In genomic region chr16:4552829-4553550, GRCm38 (mm10) we compare ENCODE assay signal across 9 mouse cellular contexts. TPM values are rescaled to one million over a fixed set of nuclear protein-coding genes. Genes with fewer than 3 reads are reported as not detected.
DNase-seq lines count a peak whose midpoint lies in the region; ATAC-seq and TF ChIP-seq lines count a peak whose summit lies in the region.
"Had no signal": no experiment of that assay in that cellular context is flagged by ENCODE, and none has a peak within 500 bp of the region (broad histone marks: within the 10 kb centered on the region; RNA-seq: fewer than 3 reads in every experiment).

No protein-coding gene starts in this region.

- ATAC-seq in kidney, embryonic 14.5 days (ENCODE audit: low FRiP score, low TSS enrichment) = peak; percentile 54; the same call in 1 of the 2 replicates
- peak; percentile 20 for ATAC-seq in granulocyte monocyte progenitor cell, adult 5-6 weeks (replicated peaks; ENCODE audit: poor library complexity, severe bottlenecking)
- ATAC-seq in limb, embryonic 12.5 days (ENCODE audit: insufficient number of reproducible peaks, insufficient read depth, low FRiP score, low TSS enrichment, low read depth) = peak; percentile 70
- ATAC-seq: Patski had no signal

- peak in 1 of 2 experiments; percentile 21; a peak in 1 of 4 replicates for TF ChIP-seq POLR2A in MEL (IDR thresholded peaks at IDR 0.05; ENCODE audit: control insufficient read depth in 1 of 2, insufficient read depth in 1 of 2, low read depth in 1 of 2, low read length in 2 of 2, poor library complexity in 1 of 2)

- TF ChIP-seq RAD21 in MEL (IDR thresholded peaks at IDR 0.05; ENCODE audit: low read depth, low read length) = no peak

- 19% methylated on average over 6 of the region's 6 CpGs for WGBS in kidney, embryonic 14.5 days
- WGBS in limb, embryonic 12.5 days = 9% methylated on average over 6 of the region's 6 CpGs

- H3K9me3 ChIP-seq in kidney, embryonic 14.5 days (ENCODE audit: control insufficient read depth, low read length) = no peaks in the 10 kb centered on the region
- no peaks in the 10 kb centered on the region for H3K9me3 ChIP-seq in MEL (replicated peaks; ENCODE audit: insufficient read depth, low read length)
- no peaks in the 10 kb centered on the region for H3K9me3 ChIP-seq in limb, embryonic 12.5 days

- H3K4me3 ChIP-seq in kidney, embryonic 14.5 days (ENCODE audit: low read length) = no peak overlapping the region
- no peak overlapping the region for H3K4me3 ChIP-seq in MEL (ENCODE audit: control insufficient read depth in 1 of 2, insufficient read depth in 1 of 2, low read depth in 2 of 2, low read length in 2 of 2)
- peak overlapping the region; percentile 14 for H3K4me3 ChIP-seq in limb, embryonic 12.5 days (replicated peaks)

- DNase-seq in kidney, adult 9 months = no peak
- DNase-seq in MEL (ENCODE audit: low read depth, low spot score) = peak; percentile 48
- peak; percentile 70 for DNase-seq in yolk sac, embryonic 10.5 days (ENCODE audit: low spot score)
- no peak for DNase-seq in cerebellum, postnatal 4 days (ENCODE audit: low spot score in 2 of 2)
- no peak for DNase-seq in adrenal gland, postnatal 36 days

- peaks cover 31% of the 10 kb centered on the region for H3K4me1 ChIP-seq in kidney, embryonic 14.5 days (ENCODE audit: control insufficient read depth, insufficient read depth, low read length)
- H3K4me1 ChIP-seq in MEL (ENCODE audit: control insufficient read depth in 1 of 2, insufficient read depth in 2 of 2, low read length in 2 of 2) = peaks cover 6 to 40% of the 10 kb centered on the region in 2 experiments
- peaks cover 52% of the 10 kb centered on the region for H3K4me1 ChIP-seq in limb, embryonic 12.5 days (replicated peaks)

- TF ChIP-seq CTCF in MEL (IDR thresholded peaks at IDR 0.05 in 2 of 3, conservative IDR thresholded peaks at IDR 0.05 in 1 of 3; ENCODE audit: control insufficient read depth in 1 of 3, insufficient read depth in 1 of 3, low read depth in 2 of 3, low read length in 3 of 3, poor library complexity in 1 of 3, severe bottlenecking in 1 of 3) = no peak

- H3K79me2 ChIP-seq in MEL (ENCODE audit: control insufficient read depth, insufficient read depth, low read length, poor library complexity) = peaks cover 44% of the 10 kb centered on the region

- H3K36me3 ChIP-seq in kidney, embryonic 14.5 days (ENCODE audit: control insufficient read depth, insufficient read depth, low read length) = peaks cover 32% of the 10 kb centered on the region
- H3K36me3 ChIP-seq in MEL (ENCODE audit: control insufficient read depth in 1 of 2, insufficient read depth in 2 of 2, low read length in 2 of 2) = peaks cover 6 to 39% of the 10 kb centered on the region in 2 experiments; a peak in 3 of 4 replicates
- H3K36me3 ChIP-seq in limb, embryonic 12.5 days = peaks cover 40% of the 10 kb centered on the region

- peak overlapping the region; percentile 81 for H3K27ac ChIP-seq in kidney, embryonic 14.5 days (ENCODE audit: low read depth, low read length)
- H3K27ac ChIP-seq in MEL (ENCODE audit: control insufficient read depth, low read depth, low read length) = peak overlapping the region; percentile 29; the same call in 1 of the 2 replicates
- H3K27ac ChIP-seq in limb, embryonic 12.5 days = peak overlapping the region; percentile 95

- H3K4me2 ChIP-seq in kidney, embryonic 14.5 days (replicated peaks; ENCODE audit: low read depth, low read length) = peak overlapping the region; percentile 15; the same call in 1 of the 2 replicates
- H3K4me2 ChIP-seq in limb, embryonic 12.5 days = peak overlapping the region; percentile 37

- 0 out of 4 replicates have a peak, but pooled peaks of 1 of the 2 experiments have one; percentile 13 for TF ChIP-seq EP300 in MEL (IDR thresholded peaks at IDR 0.05; ENCODE audit: low read depth in 1 of 2, low read length in 2 of 2)

- no peaks in the 10 kb centered on the region for H3K27me3 ChIP-seq in kidney, embryonic 14.5 days (ENCODE audit: control insufficient read depth, insufficient read depth, low read length)
- H3K27me3 ChIP-seq in MEL (ENCODE audit: control insufficient read depth in 1 of 2, insufficient read depth in 2 of 2, low read length in 2 of 2) = no peaks in the 10 kb centered on the region
- H3K27me3 ChIP-seq in limb, embryonic 12.5 days = no peaks in the 10 kb centered on the region
- H3K27me3 ChIP-seq: Patski had no signal

- H3K9ac ChIP-seq in kidney, embryonic 14.5 days (ENCODE audit: low read depth, low read length) = peak overlapping the region; percentile 37
- peak overlapping the region; percentile 9; the same call in 1 of the 2 replicates for H3K9ac ChIP-seq in MEL (ENCODE audit: control insufficient read depth, low read depth, low read length, poor library complexity, severe bottlenecking)
- H3K9ac ChIP-seq in limb, embryonic 12.5 days (replicated peaks) = peak overlapping the region; percentile 9; the same call in 1 of the 2 replicates

TF ChIP-seq in MEL, 35 proteins besides CTCF, POLR2A, EP300 and RAD21:
- TF ChIP-seq ZMIZ1 (IDR thresholded peaks at IDR 0.05; ENCODE audit: low read depth, low read length) = no peak
- no peak for TF ChIP-seq POLR2AphosphoS2 (IDR thresholded peaks at IDR 0.05; ENCODE audit: low read length)
- TF ChIP-seq USF1 (IDR thresholded peaks at IDR 0.05; ENCODE audit: low read depth, low read length) = no peak
- TF ChIP-seq GATA1 (IDR thresholded peaks at IDR 0.05; ENCODE audit: low read depth, low read length) = no peak
- no peak for TF ChIP-seq SMC3 (IDR thresholded peaks at IDR 0.05; ENCODE audit: low read depth, low read length)
- no peak for TF ChIP-seq ZC3H11A (IDR thresholded peaks at IDR 0.05; ENCODE audit: low read depth, low read length)
- no peak for TF ChIP-seq MEF2A (IDR thresholded peaks at IDR 0.05; ENCODE audit: extremely low read depth, insufficient replicate concordance, low read depth, low read length, poor library complexity, severe bottlenecking)
- no peak for TF ChIP-seq SIN3A (IDR thresholded peaks at IDR 0.05; ENCODE audit: low read length)
- peak; percentile 39; the same call in 1 of the 2 replicates for TF ChIP-seq ZNF384 (IDR thresholded peaks at IDR 0.05; ENCODE audit: low read depth, low read length)
- no peak for TF ChIP-seq TAL1 (IDR thresholded peaks at IDR 0.05; ENCODE audit: low read length)
- no peak for TF ChIP-seq MYC (IDR thresholded peaks at IDR 0.05; ENCODE audit: low read depth, low read length)
- TF ChIP-seq UBTF (IDR thresholded peaks at IDR 0.05; ENCODE audit: borderline replicate concordance, insufficient read depth, low read depth, low read length) = no peak
- no peak for TF ChIP-seq ZKSCAN1 (IDR thresholded peaks at IDR 0.05; ENCODE audit: low read depth, low read length)
- TF ChIP-seq NELFE (IDR thresholded peaks at IDR 0.05; ENCODE audit: low read depth, low read length) = no peak
- TF ChIP-seq TCF12 (IDR thresholded peaks at IDR 0.05; ENCODE audit: low read depth, low read length) = 0 out of 2 replicates have a peak, but pooled peaks have one; percentile 17
TF ChIP-seq in MEL: peak in this region for 2.

RNA-seq across cellular contexts. Expression of gene Tfap4, which starts 6.7 kb away (rescaled TPM):
- 24.5 and 25.7 TPM in 2 replicates for polyA plus RNA-seq in kidney, embryonic 14.5 days (2014; fragmentation: Nextera tagmentation; extraction: Ambion mirVana)
- total RNA-seq in MEL (2012; rRNA removed) = 26.2 and 26.3 TPM in 2 replicates
- 100 to 1,000 TPM in 1 of 2 experiments, 10 to 100 TPM in 1; 40.3 to 217 TPM for polyA plus RNA-seq in MEL (2012; ENCODE audit: insufficient read depth in 1 of 2, insufficient read length in 2 of 2, low read depth in 1 of 2, low replicate concordance in 2 of 2, missing spikeins in 1 of 2)
- total RNA-seq in granulocyte monocyte progenitor cell, adult 5-6 weeks (2014; fragmentation: Nextera tagmentation) = 34.8 and 46.6 TPM in 2 replicates
- 36.4 and 47.6 TPM in 2 replicates for total RNA-seq in granulocyte monocyte progenitor cell, adult 5-6 weeks (2017)
- 29.1 and 31.0 TPM in 2 replicates for polyA plus RNA-seq in limb, embryonic 12.5 days (2016; fragmentation: Nextera tagmentation; extraction: Ambion mirVana)
- total RNA-seq in adrenal gland, postnatal 36 days (2021) = 1 to 10 TPM; 3.2 to 7.9 TPM

RNA-seq across cellular contexts. Expression of gene Srl, which starts 11.4 kb away (rescaled TPM):
- 7.7 and 21.1 TPM in 2 replicates for polyA plus RNA-seq in kidney, embryonic 14.5 days (2014; fragmentation: Nextera tagmentation; extraction: Ambion mirVana)
- 14.6 and 18.8 TPM in 2 replicates for total RNA-seq in MEL (2012; rRNA removed)
- 10 to 100 TPM in 1 of 2 experiments, not detected in 1; 15.3 TPM for polyA plus RNA-seq in MEL (2012; ENCODE audit: insufficient read depth in 1 of 2, insufficient read length in 2 of 2, low read depth in 1 of 2, low replicate concordance in 2 of 2, missing spikeins in 1 of 2)
- total RNA-seq in granulocyte monocyte progenitor cell, adult 5-6 weeks (2014; fragmentation: Nextera tagmentation) = 16.1 and 16.3 TPM in 2 replicates
- total RNA-seq in granulocyte monocyte progenitor cell, adult 5-6 weeks (2017) = 8.2 and 29.9 TPM in 2 replicates
- polyA plus RNA-seq in limb, embryonic 12.5 days (2016; fragmentation: Nextera tagmentation; extraction: Ambion mirVana) = 36.9 and 40.7 TPM in 2 replicates
- total RNA-seq in adrenal gland, postnatal 36 days (2021) = 1 to 10 TPM; 6.7 to 8.2 TPM

RNA-seq across cellular contexts. Expression of gene Glis2, which starts 41.5 kb away (rescaled TPM):
- 42.4 and 47.3 TPM in 2 replicates for polyA plus RNA-seq in kidney, embryonic 14.5 days (2014; fragmentation: Nextera tagmentation; extraction: Ambion mirVana)
- 0.42 and 0.62 TPM in 2 replicates for total RNA-seq in MEL (2012; rRNA removed)
- polyA plus RNA-seq in MEL (2012; ENCODE audit: insufficient read depth in 1 of 2, insufficient read length in 2 of 2, low read depth in 1 of 2, low replicate concordance in 2 of 2, missing spikeins in 1 of 2) = 1 to 10 TPM in 1 of 2 experiments, not detected in 1; 5.0 TPM
- total RNA-seq in granulocyte monocyte progenitor cell, adult 5-6 weeks (2014; fragmentation: Nextera tagmentation) = 2.1 and 2.8 TPM in 2 replicates
- total RNA-seq in granulocyte monocyte progenitor cell, adult 5-6 weeks (2017) = 0.39 TPM in 1 of 2 replicates, not detected in the other
- polyA plus RNA-seq in limb, embryonic 12.5 days (2016; fragmentation: Nextera tagmentation; extraction: Ambion mirVana) = 28.4 and 32.6 TPM in 2 replicates
- total RNA-seq in adrenal gland, postnatal 36 days (2021) = 10 to 100 TPM; 19.9 to 20.1 TPM

Comparison
In these comparisons a context has a peak if more than half of its experiments do, and no peak if none do; other contexts are left out.
1. ATAC-seq: peak in every context shown above with its lines; median percentile 70 in limb, embryonic 12.5 days; 54 in kidney, embryonic 14.5 days; 20 in granulocyte monocyte progenitor cell, adult 5-6 weeks.
2. H3K27ac ChIP-seq: peak in every context shown above with its lines; median percentile 95 in limb, embryonic 12.5 days; 81 in kidney, embryonic 14.5 days; 29 in MEL.
3. DNase-seq: peak in MEL (single experiment) and yolk sac, embryonic 10.5 days (single experiment); none in kidney, adult 9 months (single experiment), cerebellum, postnatal 4 days (0 of 2) and adrenal gland, postnatal 36 days (0 of 2).
4. RNA of gene Glis2, which starts 41.5 kb away (total RNA-seq): 19.9 to 20.1 TPM in adrenal gland, postnatal 36 days; 0.39 to 2.8 TPM in granulocyte monocyte progenitor cell, adult 5-6 weeks and 0.42 to 0.62 TPM in MEL; every median in the first group is over 4 times any median in the second.
5. Peak in every context shown above with its lines, with median percentiles within 50 percentile points of each other: H3K9ac ChIP-seq.